7 mouse cellular contexts compared by ENCODE assay signal in genomic region chr5:119055430-119055829, GRCm38 (mm10).
DNase-seq lines count a peak whose midpoint lies in the region; ATAC-seq and TF ChIP-seq lines count a peak whose summit lies in the region.

No protein-coding gene starts in this region.

- H3K27me3 ChIP-seq in neural tube, embryonic 15.5 days (replicated peaks), result peaks cover 11% of the 10 kb centered on the region; the same call in 1 of the 2 replicates

- H3K4me2 ChIP-seq in neural tube, embryonic 15.5 days, result no peak overlapping the region

- no peak overlapping the region for H3K4me3 ChIP-seq in neural tube, embryonic 15.5 days (replicated peaks)
- H3K4me3 ChIP-seq in left cerebral cortex, adult 2 months, result no peak overlapping the region

- WGBS in neural tube, embryonic 15.5 days, result 7% methylated on average over 12 of the region's 12 CpGs

- H3K36me3 ChIP-seq in neural tube, embryonic 15.5 days, result no peaks in the 10 kb centered on the region

- DNase-seq in neural tube, embryonic 10.5 days (ENCODE audit: extremely low spot score, low spot score), result peak; percentile 40
- peak; percentile 29 for DNase-seq in cerebellum, adult 9-10 months
- DNase-seq in gastrocnemius, postnatal 36 days, result peak; percentile 21 to 25
- peak; percentile 13 to 37 for DNase-seq in left cerebral cortex, adult 2 months (ENCODE audit: extremely low spot score in 1 of 2, low spot score in 2 of 2)
- DNase-seq in ovary, postnatal 36 days (ENCODE audit: low spot score), result peak; percentile 25
- no peak for DNase-seq in natural killer cell, adult 2 months (ENCODE audit: low spot score in 2 of 2)

- ATAC-seq in neural tube, embryonic 15.5 days (ENCODE audit: low FRiP score), result no peak

- TF ChIP-seq CTCF in left cerebral cortex, adult 2 months (IDR thresholded peaks at IDR 0.05), result no peak

- no peak overlapping the region for H3K9ac ChIP-seq in neural tube, embryonic 15.5 days (replicated peaks)

- no peaks in the 10 kb centered on the region for H3K9me3 ChIP-seq in neural tube, embryonic 15.5 days (replicated peaks)

- H3K27ac ChIP-seq in neural tube, embryonic 15.5 days (replicated peaks), result no peak overlapping the region
- peak overlapping the region; percentile 59 for H3K27ac ChIP-seq in left cerebral cortex, adult 2 months

- 0 out of 2 replicates have a peak, but pooled peaks cover 6% of the 10 kb centered on the region for H3K4me1 ChIP-seq in neural tube, embryonic 15.5 days

- intact Hi-C loops in gastrocnemius, postnatal 36 days (cut with DNase I), result loop anchor here (5.0 kb wide), 1 partner anchor 173 kb away; no protein-coding TSS in a partner anchor
- intact Hi-C loops in left cerebral cortex, adult 2 months (cut with DNase I), result no loop called here

Comparison
In these comparisons a context has a peak if more than half of its experiments do, and no peak if none do; other contexts are left out.
1. DNase-seq: peak in neural tube, embryonic 10.5 days (single experiment), cerebellum, adult 9-10 months (single experiment), gastrocnemius, postnatal 36 days (2 of 2), left cerebral cortex, adult 2 months (2 of 2) and ovary, postnatal 36 days (single experiment); none in natural killer cell, adult 2 months (0 of 2).